Mouse (Mus musculus) kidney, adult 2 months (tissue): ENCODE measurements around the gene Vcpkmt.

Experiments
- CTCF ChIP-seq: fragments of 200-500 bp; conservative IDR thresholded peaks from 2 replicates; pipeline ENCODE4 v1.5.1; 2011; ENCODE audit warnings: low read depth, mild to moderate bottlenecking, control low read depth, low read length, moderate library complexity, mixed read lengths; ENCODE audit not compliant: insufficient read depth, insufficient read length
- POLR2A ChIP-seq: fragments of 200-500 bp; IDR thresholded peaks from one replicate; pipeline ENCODE4 v1.6.1; 2011; ENCODE audit warnings: low read depth, low read length, control low read depth

GRCm38 (mm10) chr12:69576120-69576627 is 6.7 kb downstream of the Vcpkmt start:
- TF ChIP-seq CTCF = no peak
- TF ChIP-seq POLR2A = no peak
